Mouse (Mus musculus): ENCODE measurements around the gene Serpina3b.

DNA sequence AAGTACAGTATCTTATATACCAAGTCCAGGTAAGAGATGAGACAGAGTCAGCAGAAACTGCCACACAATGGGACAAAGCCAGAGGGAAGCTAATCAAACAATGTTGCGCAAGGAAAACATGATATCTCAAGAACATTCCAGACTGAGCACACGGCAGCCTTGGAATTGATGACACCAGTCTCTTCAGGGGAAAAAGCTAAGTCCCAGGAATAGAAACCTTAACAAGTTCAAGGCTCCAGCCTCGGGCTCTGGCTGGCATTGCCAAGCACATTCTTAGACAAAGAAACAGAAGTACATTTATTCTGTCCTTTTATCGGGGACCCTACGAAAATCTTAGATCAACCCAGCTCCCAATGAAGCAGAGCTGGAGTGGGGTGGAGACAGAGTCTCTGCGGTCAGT is 27.0 kb upstream of the Serpina3b start, which contains the start of gene Serpina5:
- TF ChIP-seq CTCF (IDR thresholded peaks at IDR 0.05; ENCODE audit: low read depth) = no peak
- TF ChIP-seq EP300 (optimal IDR thresholded peaks at IDR 0.05) = no peak
